Mouse (Mus musculus): ENCODE measurements at regions not wholly inside any gene's neighbourhood (a gene's known extent, or its start where the extent isn't known, plus 50 kb on each side); places are given as distances from the start of the nearest gene placed in this dataset.

DNA sequence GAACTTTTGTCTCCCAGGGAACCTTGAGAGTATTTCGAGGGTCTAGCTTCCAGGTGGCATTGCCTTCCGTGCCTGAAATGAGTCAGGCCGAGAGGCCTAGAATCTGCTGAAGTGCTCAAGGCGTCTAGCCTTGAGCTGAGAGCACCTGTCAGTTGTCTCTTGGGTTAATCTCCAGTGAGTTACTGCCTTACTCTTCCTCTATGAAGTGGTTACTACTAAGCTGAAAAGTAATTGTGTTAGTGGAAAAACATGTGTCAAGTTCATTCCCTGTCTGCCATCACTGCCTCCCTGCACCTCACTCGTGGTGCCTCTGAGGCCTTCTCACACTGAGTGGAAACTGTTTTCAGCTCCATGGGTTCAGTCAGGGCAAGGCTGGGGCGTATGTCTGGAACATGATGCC is 69.0 kb upstream of the Egln3 start:
- DNase-seq (ENCODE audit: low read depth) = no peak

DNA sequence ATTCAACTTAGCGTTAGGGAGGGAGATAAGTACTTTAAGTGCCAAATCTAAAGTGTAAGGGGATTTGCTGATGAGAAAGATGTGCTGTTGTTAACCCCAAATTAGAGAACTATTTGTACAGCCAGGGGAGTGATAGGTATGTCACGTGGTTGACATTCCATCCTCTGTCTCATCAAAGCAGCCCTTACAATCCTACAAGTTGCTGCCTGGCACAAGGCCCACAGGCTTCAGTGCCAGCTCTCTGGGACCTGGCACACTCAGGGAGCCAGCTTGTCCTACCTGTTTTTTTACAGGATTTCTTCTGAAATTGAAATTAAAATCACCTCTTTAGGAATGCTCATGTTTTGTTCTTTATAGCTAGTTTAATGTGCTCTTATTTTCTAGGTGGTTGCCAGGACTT is 68.6 kb upstream of the Egln3 start:
- DNase-seq (ENCODE audit: low read depth) = no peak

DNA sequence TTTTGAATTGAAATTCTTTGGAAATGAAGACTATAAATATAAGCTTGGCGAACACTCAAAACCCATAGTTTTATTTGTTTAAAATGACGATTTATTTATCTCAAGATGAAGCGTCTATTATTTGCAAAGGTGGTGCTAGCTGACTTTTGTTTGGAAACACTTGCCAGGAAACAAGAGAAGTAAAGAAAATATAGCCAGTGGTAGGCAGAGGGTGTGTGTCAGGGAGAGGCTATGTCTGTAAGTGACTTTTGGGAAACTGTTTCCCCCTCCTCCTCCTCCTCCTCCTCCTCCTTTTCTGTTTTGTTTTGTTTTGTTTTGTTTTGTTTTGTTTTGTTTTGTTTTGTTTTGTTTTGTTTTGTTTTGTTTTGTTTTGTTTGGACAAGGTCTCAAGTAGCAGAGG is 62.2 kb upstream of the Egln3 start:
- DNase-seq (ENCODE audit: low read depth) = no peak

DNA sequence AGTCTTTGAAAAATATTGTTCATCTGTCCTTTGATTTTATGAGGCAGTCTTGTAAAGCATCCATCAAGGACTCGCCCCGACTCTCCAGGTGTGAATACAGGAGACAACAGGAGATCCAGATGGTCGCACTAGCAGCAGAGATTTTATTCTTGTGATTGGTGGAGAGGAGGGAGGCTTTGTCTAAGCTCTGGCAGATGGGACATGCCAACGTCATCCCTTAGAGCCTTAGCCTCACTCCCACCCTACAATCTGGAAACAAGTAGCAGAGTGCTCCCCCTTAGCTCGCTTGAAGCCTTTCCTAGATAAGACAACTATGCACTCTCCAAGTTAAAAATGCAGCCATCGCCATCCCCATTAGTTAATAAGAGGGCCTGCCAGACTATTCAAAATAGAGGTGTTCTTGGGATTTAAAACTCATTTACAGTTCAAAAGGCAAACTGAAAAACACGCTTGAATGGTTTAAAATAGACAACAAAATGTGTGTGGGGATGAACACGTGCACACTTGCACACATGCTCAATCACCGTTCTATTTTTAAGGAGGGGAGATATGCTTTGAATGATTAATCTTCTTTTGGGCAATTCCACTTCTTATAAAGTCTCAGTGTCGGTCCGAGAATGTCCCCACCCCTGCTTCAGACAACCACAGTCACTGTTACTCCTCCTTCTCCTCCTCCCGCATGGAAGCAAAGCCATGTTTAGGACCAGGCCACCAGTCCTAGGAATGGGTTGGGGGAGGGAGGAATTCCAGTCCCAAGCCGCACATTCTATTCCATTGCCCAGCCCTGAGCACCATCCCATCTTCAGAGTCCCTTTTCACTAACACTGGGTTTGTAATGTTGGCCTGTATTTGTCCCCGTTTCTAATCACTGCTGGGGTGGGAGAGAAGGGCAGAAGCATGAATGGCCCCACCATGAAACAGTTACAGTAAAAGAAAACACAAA is 61.5 kb upstream of the Egln3 start:
- DNase-seq (ENCODE audit: low read depth) = no peak

DNA sequence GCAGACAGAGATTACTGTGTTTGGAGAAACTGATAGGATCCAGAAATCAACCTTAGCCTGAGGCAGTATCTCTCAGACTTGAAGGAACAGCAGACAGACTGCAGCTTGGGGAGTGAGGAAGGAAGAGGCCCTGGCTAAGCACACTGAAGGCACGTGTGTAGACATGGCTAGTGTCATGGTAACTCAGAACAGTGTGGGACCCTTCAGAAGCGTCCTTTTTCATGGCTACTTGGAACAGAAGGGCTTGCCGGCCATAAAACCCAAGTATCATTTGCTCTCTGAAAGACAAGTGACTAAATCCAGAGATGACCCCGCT is 60.7 kb upstream of the Egln3 start:
- no peak for DNase-seq (ENCODE audit: low read depth)

DNA sequence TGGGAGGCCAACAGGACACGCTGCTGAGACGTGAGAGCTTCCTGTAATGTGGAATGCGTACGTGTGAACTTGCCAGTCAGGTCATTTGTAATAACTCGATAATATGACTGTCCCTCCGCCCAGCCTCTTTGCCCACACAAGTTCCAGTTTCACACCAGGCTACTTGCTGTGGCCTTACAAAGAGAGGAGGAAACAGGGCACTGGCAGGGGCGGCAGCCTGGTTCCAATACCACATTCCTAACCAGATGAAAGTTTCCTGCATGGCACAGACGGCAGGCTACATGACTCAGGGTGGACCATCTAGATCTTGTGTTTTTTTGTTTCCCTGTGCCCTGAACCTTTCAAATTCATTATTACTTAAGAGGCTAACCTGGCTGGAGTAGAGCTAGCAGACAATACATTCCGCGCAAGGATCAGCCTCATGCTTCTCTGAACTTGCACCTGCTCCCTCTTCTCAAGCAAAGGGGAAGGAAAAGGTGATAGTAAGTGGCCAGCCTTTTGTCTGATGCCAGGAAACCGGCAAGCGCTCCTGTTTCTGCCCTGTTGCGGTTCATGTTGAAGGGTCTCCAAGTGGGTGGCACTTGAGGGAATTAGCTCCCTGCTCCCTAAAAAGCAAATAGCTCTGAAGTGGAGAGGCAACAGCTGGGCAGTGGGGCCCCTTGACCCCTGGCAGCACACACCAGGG is 60.2 kb upstream of the Egln3 start:
- DNase-seq (ENCODE audit: low read depth) = no peak

DNA sequence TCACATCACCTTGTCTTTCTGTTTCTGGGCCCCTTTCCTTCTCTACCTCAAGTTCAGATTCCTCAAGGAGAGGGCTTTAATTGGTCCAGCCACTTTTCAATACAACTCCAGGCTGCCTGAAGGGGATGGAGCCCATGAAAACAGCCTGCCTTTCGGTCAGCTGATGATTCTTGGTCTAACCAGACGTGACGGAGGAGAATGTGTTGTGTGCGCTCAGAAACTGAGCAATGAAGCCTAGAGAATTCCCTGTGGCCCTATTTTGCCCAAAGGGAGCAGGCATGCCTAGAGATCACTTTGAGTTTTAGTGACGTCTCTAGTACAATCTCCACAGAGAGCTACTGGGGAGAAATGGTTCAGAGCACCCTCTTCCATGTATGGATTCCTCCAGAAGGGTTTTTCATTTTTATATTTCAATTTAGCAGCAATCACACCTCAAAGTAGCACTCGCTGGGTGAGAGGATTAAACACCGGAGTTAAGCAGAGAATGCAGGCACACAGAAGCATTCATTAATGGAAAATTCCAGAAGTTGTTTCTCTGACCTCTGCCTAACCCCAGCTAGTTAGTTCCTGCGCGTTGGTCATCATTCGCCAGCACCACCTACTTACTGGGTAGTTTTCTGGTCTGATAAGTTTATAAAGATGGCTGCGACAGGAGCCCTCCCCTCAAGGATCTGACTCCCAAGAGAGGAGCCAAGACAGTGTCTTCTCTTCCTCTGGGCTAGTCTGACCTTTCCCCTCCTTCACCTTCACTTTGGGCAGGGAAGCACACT is 58.8 kb upstream of the Egln3 start:
- no peak for DNase-seq (ENCODE audit: low read depth)

DNA sequence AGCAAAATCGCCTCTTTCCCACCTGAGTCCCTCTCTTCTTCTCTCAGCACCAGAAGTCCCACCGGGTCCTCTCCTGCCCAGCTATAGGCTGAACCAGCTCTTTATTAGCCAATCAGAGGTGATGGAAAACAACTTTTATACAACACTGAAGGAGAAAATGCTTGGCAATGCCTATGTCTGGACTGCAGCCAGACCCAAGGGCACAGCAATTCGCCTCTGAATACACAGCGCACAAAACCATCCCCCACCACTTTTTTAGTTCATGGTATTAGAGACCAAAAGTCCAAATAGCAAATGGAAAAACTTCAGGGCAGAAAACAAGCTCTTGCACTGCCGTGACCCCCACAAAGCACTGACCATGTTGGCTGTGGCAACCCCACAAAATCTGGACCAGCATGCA is 57.8 kb upstream of the Egln3 start:
- no peak for DNase-seq (ENCODE audit: low read depth)

DNA sequence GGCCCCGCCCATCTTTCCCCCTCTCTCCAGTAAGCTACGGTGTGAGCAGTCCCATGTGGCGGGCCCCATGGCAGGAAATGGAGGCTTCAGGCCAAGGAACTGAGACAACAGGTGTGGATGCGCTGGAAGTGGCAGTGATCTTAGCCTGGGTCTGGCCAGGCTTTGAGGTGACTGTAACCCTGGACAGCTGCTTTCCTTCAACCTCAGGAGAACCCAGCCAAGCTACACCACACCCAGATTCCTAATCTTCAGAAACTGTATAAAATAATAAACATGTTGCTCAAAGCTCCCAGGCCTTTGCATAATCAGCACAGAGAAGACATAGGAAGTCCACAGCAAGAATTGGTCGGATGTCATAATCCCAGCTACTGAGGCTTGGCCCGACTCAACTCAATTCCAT is 56.8 kb upstream of the Egln3 start:
- DNase-seq (ENCODE audit: low read depth) = no peak

DNA sequence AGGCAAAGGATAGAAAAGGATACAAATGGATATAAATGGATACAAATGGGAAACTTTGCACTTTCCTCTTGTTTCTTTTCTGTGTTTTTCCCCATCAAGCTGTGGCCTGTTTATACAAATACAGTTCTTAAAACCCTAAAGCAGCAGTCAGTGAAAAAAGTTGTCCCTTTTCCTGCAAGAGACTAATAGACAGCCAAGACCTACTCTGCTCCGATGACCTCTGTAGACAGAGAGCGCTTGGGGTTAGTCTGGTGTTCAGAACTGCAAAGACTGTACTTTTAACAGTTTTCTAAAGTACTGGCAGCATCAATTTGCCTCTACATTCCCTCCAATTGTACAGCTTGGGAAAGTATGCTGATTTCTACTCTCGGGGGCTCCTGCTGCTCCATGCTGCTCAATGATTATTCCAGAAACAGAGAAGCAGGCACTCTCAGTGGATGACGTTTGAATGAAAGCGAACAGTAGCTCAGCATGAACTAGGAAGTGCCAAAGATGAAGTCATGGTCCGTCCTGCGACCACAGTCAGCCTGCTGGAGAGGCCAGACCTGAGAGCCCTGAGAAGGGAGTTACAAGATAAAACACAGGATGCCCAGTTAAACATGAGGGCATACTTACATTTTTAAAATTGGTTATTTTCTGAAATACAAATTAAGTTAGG is 54.2 kb upstream of the Egln3 start:
- no peak for DNase-seq (ENCODE audit: low read depth)

DNA sequence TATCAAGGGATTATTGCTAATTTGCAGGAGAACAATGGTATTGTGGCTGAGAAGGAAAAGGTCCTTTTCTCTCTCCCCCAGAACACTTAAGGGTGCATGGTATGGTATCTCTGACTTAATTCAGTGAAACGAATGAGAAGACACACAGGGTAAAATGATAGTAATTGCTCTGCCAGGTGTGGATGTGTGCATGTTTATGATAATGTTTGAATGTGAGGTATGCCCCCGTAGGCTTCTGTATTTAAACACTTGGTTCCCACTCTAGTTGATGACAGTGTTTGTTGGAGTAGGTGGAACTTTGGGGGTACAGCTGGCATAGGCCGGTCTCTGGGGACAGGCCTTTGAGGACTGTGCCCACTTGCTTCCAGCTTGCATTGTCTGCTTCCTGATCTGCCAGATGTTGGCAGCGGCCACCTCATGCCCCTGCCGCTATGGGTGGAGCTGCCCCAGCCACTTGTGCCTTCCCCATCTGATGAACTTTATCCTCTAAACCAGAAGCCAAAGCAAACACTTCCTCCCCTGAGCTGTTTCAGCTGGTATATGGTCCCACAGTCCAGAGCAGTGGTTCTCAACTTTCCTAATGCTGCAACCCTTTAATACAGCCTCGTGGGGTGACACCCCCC is 53.0 kb upstream of the Egln3 start:
- DNase-seq (ENCODE audit: low read depth) = no peak

Measured in naive thymus-derived CD4-positive, alpha-beta T cell, adult 2 months (primary cell).